In genomic region chr5:149020059-149020680, GRCm38 (mm10) we compare ENCODE assay signal across 10 mouse cellular contexts. TPM values are rescaled to one million over a fixed set of nuclear protein-coding genes. Genes with fewer than 3 reads are reported as not detected.
A peak's percentile ranks its signal among the peaks of the same experiment; 100 is the strongest.
DNase-seq lines count a peak whose midpoint lies in the region; ATAC-seq and TF ChIP-seq lines count a peak whose summit lies in the region.
"Had no signal": no experiment of that assay in that cellular context is flagged by ENCODE, and none has a peak within 500 bp of the region (broad histone marks: within the 10 kb centered on the region; RNA-seq: fewer than 3 reads in every experiment).

No protein-coding gene starts in this region.

- TF ChIP-seq CTCF in lung, postnatal 0 days (IDR thresholded peaks at IDR 0.05), result peak; percentile 14; the same call in 1 of the 2 replicates

- peak overlapping the region; percentile 14 for H3K4me3 ChIP-seq in heart, embryonic 13.5 days
- H3K4me3 ChIP-seq in lung, postnatal 0 days (ENCODE audit: low read depth, low read length), result no peak overlapping the region
- H3K4me3 ChIP-seq in heart, embryonic 15.5 days, result 0 out of 2 replicates have a peak overlapping the region, but pooled peaks have one; percentile 12
- H3K4me3 ChIP-seq: left cerebral cortex, adult 2 months had no signal

- H3K9me3 ChIP-seq in heart, embryonic 13.5 days, result no peaks in the 10 kb centered on the region
- no peaks in the 10 kb centered on the region for H3K9me3 ChIP-seq in lung, postnatal 0 days (ENCODE audit: low read length)
- H3K9me3 ChIP-seq in heart, embryonic 15.5 days (replicated peaks), result no peaks in the 10 kb centered on the region

- no peak for ATAC-seq in heart, embryonic 13.5 days (ENCODE audit: extremely low read depth, insufficient number of reproducible peaks, low FRiP score, low TSS enrichment)
- ATAC-seq in lung, postnatal 0 days, result peak; percentile 20; the same call in 1 of the 2 replicates
- ATAC-seq in heart, embryonic 15.5 days (replicated peaks; ENCODE audit: insufficient number of reproducible peaks, insufficient read depth, low FRiP score, low read depth), result no peak

- peak overlapping the region; percentile 59 for H3K4me2 ChIP-seq in heart, embryonic 13.5 days
- peak overlapping the region; percentile 30 for H3K4me2 ChIP-seq in lung, postnatal 0 days (replicated peaks; ENCODE audit: low read depth, low read length)
- H3K4me2 ChIP-seq in heart, embryonic 15.5 days, result peak overlapping the region; percentile 53

- peaks cover 5% of the 10 kb centered on the region; the same call in 1 of the 2 replicates for H3K27me3 ChIP-seq in heart, embryonic 13.5 days (replicated peaks)
- H3K27me3 ChIP-seq in lung, postnatal 0 days (replicated peaks; ENCODE audit: insufficient read depth, low read length), result no peaks in the 10 kb centered on the region
- no peaks in the 10 kb centered on the region for H3K27me3 ChIP-seq in heart, embryonic 15.5 days

- no peak for TF ChIP-seq EP300 in lung, postnatal 0 days (IDR thresholded peaks at IDR 0.05)

- H3K36me3 ChIP-seq in heart, embryonic 13.5 days, result no peaks in the 10 kb centered on the region
- no peaks in the 10 kb centered on the region for H3K36me3 ChIP-seq in lung, postnatal 0 days (ENCODE audit: insufficient read depth, low read length)
- no peaks in the 10 kb centered on the region for H3K36me3 ChIP-seq in heart, embryonic 15.5 days

- peaks cover 33% of the 10 kb centered on the region for H3K4me1 ChIP-seq in heart, embryonic 13.5 days
- H3K4me1 ChIP-seq in lung, postnatal 0 days (ENCODE audit: insufficient read depth, low read depth, low read length), result no peaks in the 10 kb centered on the region
- H3K4me1 ChIP-seq in heart, embryonic 15.5 days (replicated peaks), result peaks cover 15% of the 10 kb centered on the region

- WGBS in heart, embryonic 13.5 days, result 42% methylated on average over 18 of the region's 18 CpGs
- 25% methylated on average over 18 of the region's 18 CpGs for WGBS in lung, postnatal 0 days
- WGBS in heart, embryonic 15.5 days, result 38% methylated on average over 18 of the region's 18 CpGs

- no peak overlapping the region for H3K27ac ChIP-seq in heart, embryonic 13.5 days (replicated peaks)
- H3K27ac ChIP-seq in lung, postnatal 0 days (ENCODE audit: low read length), result peak overlapping the region; percentile 3; the same call in 1 of the 2 replicates
- H3K27ac ChIP-seq in heart, embryonic 15.5 days, result no peak overlapping the region
- H3K27ac ChIP-seq: left cerebral cortex, adult 2 months had no signal

- no peak for DNase-seq in heart, postnatal 4 days
- DNase-seq in lung, postnatal 0 days (ENCODE audit: low spot score), result no peak
- DNase-seq in lung, postnatal 25 days (ENCODE audit: low spot score), result no peak
- DNase-seq in lung, postnatal 36 days, result peak; percentile 21
- no peak for DNase-seq in spleen, postnatal 36 days (ENCODE audit: low spot score in 2 of 2)
- DNase-seq: embryo, embryonic 11 days had no signal

- H3K9ac ChIP-seq in heart, embryonic 13.5 days, result peak overlapping the region; percentile 38
- H3K9ac ChIP-seq in lung, postnatal 0 days (replicated peaks; ENCODE audit: low read depth), result no peak overlapping the region
- H3K9ac ChIP-seq in heart, embryonic 15.5 days, result no peak overlapping the region

RNA-seq across cellular contexts. Expression of gene Gm42791, which starts 25.2 kb away (rescaled TPM):
- polyA plus RNA-seq in heart, embryonic 13.5 days (2015; fragmentation: Nextera tagmentation; extraction: Ambion mirVana), result 1.7 and 2.3 TPM in 2 replicates
- 1 to 10 TPM; 2.6 to 2.9 TPM for total RNA-seq in heart, postnatal 4 days (2021)
- 0.78 and 1.2 TPM in 2 replicates for polyA plus RNA-seq in lung, postnatal 0 days (2015; fragmentation: Nextera tagmentation; extraction: Ambion mirVana)
- 2.1 and 2.6 TPM in 2 replicates for polyA plus RNA-seq in heart, embryonic 15.5 days (2015; fragmentation: Nextera tagmentation; extraction: Ambion mirVana)
- polyA plus RNA-seq: gonadal fat pad, adult 2 months had no signal
